Mouse (Mus musculus) lung, postnatal 0 days (tissue): ENCODE data around the gene Cdh1.

Source experiments
- CTCF ChIP-seq: IDR thresholded peaks from 2 replicates; pipeline ENCODE4 v1.5.1; 2016; ENCODE audit warnings: antibody characterized with exemption, mild to moderate bottlenecking
- EP300 ChIP-seq: IDR thresholded peaks from 2 replicates; pipeline ENCODE4 v1.6.1; 2016; ENCODE audit warnings: antibody characterized with exemption, mild to moderate bottlenecking, control low read depth

GRCm38 (mm10) chr8:106704901-106705321 lies 101.8 kb downstream of the Cdh1 start:
- TF ChIP-seq EP300 = peak; percentile 82
- peak; percentile 31; the same call in 1 of the 2 replicates for TF ChIP-seq CTCF
